Mouse (Mus musculus): ENCODE measurements at regions not wholly inside any gene's neighbourhood (a gene's known extent, or its start where the extent isn't known, plus 50 kb on each side); places are given as distances from the start of the nearest gene placed in this dataset.
"Not testable (repeated sequence)": the region's sequence is repeated elsewhere in the genome, so short reads cannot be mapped to it uniquely, and the experiment has no call there.

- H3K27ac ChIP-seq (ENCODE audit: low read length); ATAC-seq; H3K9me3 ChIP-seq (replicated peaks; ENCODE audit: control insufficient read depth, low read length, poor library complexity, severe bottlenecking); H3K4me1 ChIP-seq (ENCODE audit: control insufficient read depth, insufficient read depth, low read length); H3K27me3 ChIP-seq (ENCODE audit: control insufficient read depth, insufficient read depth, low read depth, low read length); H3K4me3 ChIP-seq (ENCODE audit: low read depth, low read length); H3K9ac ChIP-seq (ENCODE audit: low read depth, low read length); H3K36me3 ChIP-seq (ENCODE audit: control insufficient read depth, insufficient read depth, low read length); H3K4me2 ChIP-seq (ENCODE audit: low read length): not testable (repeated sequence)
- 86% methylated on average over 4 of the region's 4 CpGs for WGBS
Measured at GRCm38 (mm10) chr12:93754505-93754904, 1905.5 kb upstream of the Sel1l start.

- Histone ChIP-seq H3K4me2 (ENCODE audit: low read length) (no peak overlapping the region), H3K4me1 (ENCODE audit: control insufficient read depth, insufficient read depth, low read length) (no peaks in the 10 kb centered on the region), H3K27ac (ENCODE audit: low read length) (no peak overlapping the region), H3K9ac (ENCODE audit: low read depth, low read length) (no peak overlapping the region), H3K36me3 (ENCODE audit: control insufficient read depth, insufficient read depth, low read length) (no peaks in the 10 kb centered on the region), H3K27me3 (ENCODE audit: control insufficient read depth, insufficient read depth, low read depth, low read length) (no peaks in the 10 kb centered on the region), H3K4me3 (ENCODE audit: low read depth, low read length) (no peak overlapping the region), H3K9me3 (replicated peaks; ENCODE audit: control insufficient read depth, low read length, poor library complexity, severe bottlenecking) (no peaks in the 10 kb centered on the region)
- ATAC-seq, result no peak
- WGBS, result 93% methylated on average over 4 of the region's 4 CpGs
Measured at GRCm38 (mm10) chr12:93748300-93748847, 1899.4 kb upstream of the Sel1l start.

GRCm38 (mm10) chr12:93718704-93719497 is 1869.9 kb upstream of the Sel1l start:
- Histone ChIP-seq H3K27me3 (ENCODE audit: control insufficient read depth, insufficient read depth, low read depth, low read length) (no peaks in the 10 kb centered on the region), H3K27ac (ENCODE audit: low read length) (no peak overlapping the region), H3K4me1 (ENCODE audit: control insufficient read depth, insufficient read depth, low read length) (no peaks in the 10 kb centered on the region), H3K9me3 (replicated peaks; ENCODE audit: control insufficient read depth, low read length, poor library complexity, severe bottlenecking) (no peaks in the 10 kb centered on the region), H3K4me2 (ENCODE audit: low read length) (no peak overlapping the region), H3K4me3 (ENCODE audit: low read depth, low read length) (no peak overlapping the region), H3K36me3 (ENCODE audit: control insufficient read depth, insufficient read depth, low read length) (no peaks in the 10 kb centered on the region), H3K9ac (ENCODE audit: low read depth, low read length) (no peak overlapping the region)
- 29% methylated on average over 2 of the region's 2 CpGs for WGBS
- ATAC-seq, result peak; percentile 71; the same call in 1 of the 2 replicates

DNA sequence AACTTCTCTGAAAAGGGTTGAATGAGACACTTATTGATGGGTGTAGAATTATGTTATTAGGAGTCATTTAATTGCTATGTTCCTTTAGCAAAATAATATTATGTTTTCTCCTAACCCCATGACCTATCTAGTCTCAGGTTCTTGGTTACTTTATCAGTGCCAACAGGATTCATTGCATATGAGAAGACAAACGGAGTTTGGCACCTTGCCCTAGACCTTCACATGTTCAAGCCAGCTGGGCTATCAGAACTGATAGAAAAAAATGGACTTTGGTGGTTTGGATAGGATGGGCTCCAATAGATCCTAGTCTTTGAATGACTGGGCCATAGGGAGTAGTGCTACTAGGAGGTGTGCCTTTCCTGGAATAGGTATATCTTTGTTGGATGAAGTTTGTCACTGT is 1857.0 kb upstream of the Sel1l start:
- H3K4me1 ChIP-seq (ENCODE audit: control insufficient read depth, insufficient read depth, low read length), result no peaks in the 10 kb centered on the region
- no peaks in the 10 kb centered on the region for H3K27me3 ChIP-seq (ENCODE audit: control insufficient read depth, insufficient read depth, low read depth, low read length)
- no peak overlapping the region for H3K4me2 ChIP-seq (ENCODE audit: low read length)
- no peaks in the 10 kb centered on the region for H3K36me3 ChIP-seq (ENCODE audit: control insufficient read depth, insufficient read depth, low read length)
- no peak for ATAC-seq
- no peak overlapping the region for H3K27ac ChIP-seq (ENCODE audit: low read length)
- no peak overlapping the region for H3K9ac ChIP-seq (ENCODE audit: low read depth, low read length)
- WGBS, result 78% methylated on average over 1 of the region's 1 CpGs
- H3K9me3 ChIP-seq (replicated peaks; ENCODE audit: control insufficient read depth, low read length, poor library complexity, severe bottlenecking), result no peaks in the 10 kb centered on the region
- H3K4me3 ChIP-seq (ENCODE audit: low read depth, low read length), result no peak overlapping the region

GRCm38 (mm10) chr12:93687196-93687595 is 1838.2 kb upstream of the Sel1l start:
- H3K9ac ChIP-seq (ENCODE audit: low read depth, low read length), result no peak overlapping the region
- no peak for ATAC-seq
- H3K9me3 ChIP-seq (replicated peaks; ENCODE audit: control insufficient read depth, low read length, poor library complexity, severe bottlenecking), result no peaks in the 10 kb centered on the region
- no peaks in the 10 kb centered on the region for H3K36me3 ChIP-seq (ENCODE audit: control insufficient read depth, insufficient read depth, low read length)
- H3K4me2 ChIP-seq (ENCODE audit: low read length), result no peak overlapping the region
- no peaks in the 10 kb centered on the region for H3K4me1 ChIP-seq (ENCODE audit: control insufficient read depth, insufficient read depth, low read length)
- 75% methylated on average over 2 of the region's 2 CpGs for WGBS
- H3K4me3 ChIP-seq (ENCODE audit: low read depth, low read length), result no peak overlapping the region
- no peaks in the 10 kb centered on the region for H3K27me3 ChIP-seq (ENCODE audit: control insufficient read depth, insufficient read depth, low read depth, low read length)
- H3K27ac ChIP-seq (ENCODE audit: low read length), result no peak overlapping the region

GRCm38 (mm10) chr12:93684385-93684784 is 1835.4 kb upstream of the Sel1l start:
- 98% methylated on average over 1 of the region's 1 CpGs for WGBS
- ATAC-seq, result no peak
- H3K4me1 ChIP-seq (ENCODE audit: control insufficient read depth, insufficient read depth, low read length), result no peaks in the 10 kb centered on the region
- no peaks in the 10 kb centered on the region for H3K9me3 ChIP-seq (replicated peaks; ENCODE audit: control insufficient read depth, low read length, poor library complexity, severe bottlenecking)
- H3K27me3 ChIP-seq (ENCODE audit: control insufficient read depth, insufficient read depth, low read depth, low read length), result no peaks in the 10 kb centered on the region
- H3K27ac ChIP-seq (ENCODE audit: low read length), result no peak overlapping the region
- no peak overlapping the region for H3K9ac ChIP-seq (ENCODE audit: low read depth, low read length)
- no peak overlapping the region for H3K4me3 ChIP-seq (ENCODE audit: low read depth, low read length)
- no peaks in the 10 kb centered on the region for H3K36me3 ChIP-seq (ENCODE audit: control insufficient read depth, insufficient read depth, low read length)
- H3K4me2 ChIP-seq (ENCODE audit: low read length), result no peak overlapping the region

GRCm38 (mm10) chr12:93677478-93677877 is 1828.5 kb upstream of the Sel1l start:
- ATAC-seq, result no peak
- WGBS, result 91% methylated on average over 1 of the region's 1 CpGs
- H3K36me3 ChIP-seq (ENCODE audit: control insufficient read depth, insufficient read depth, low read length), result no peaks in the 10 kb centered on the region
- H3K4me3 ChIP-seq (ENCODE audit: low read depth, low read length), result no peak overlapping the region
- H3K4me1 ChIP-seq (ENCODE audit: control insufficient read depth, insufficient read depth, low read length), result no peaks in the 10 kb centered on the region
- no peaks in the 10 kb centered on the region for H3K27me3 ChIP-seq (ENCODE audit: control insufficient read depth, insufficient read depth, low read depth, low read length)
- no peak overlapping the region for H3K9ac ChIP-seq (ENCODE audit: low read depth, low read length)
- H3K4me2 ChIP-seq (ENCODE audit: low read length), result no peak overlapping the region
- no peaks in the 10 kb centered on the region for H3K9me3 ChIP-seq (replicated peaks; ENCODE audit: control insufficient read depth, low read length, poor library complexity, severe bottlenecking)
- no peak overlapping the region for H3K27ac ChIP-seq (ENCODE audit: low read length)

- no peaks in the 10 kb centered on the region for H3K4me1 ChIP-seq (ENCODE audit: control insufficient read depth, insufficient read depth, low read length)
- no peak for ATAC-seq
- no peaks in the 10 kb centered on the region for H3K36me3 ChIP-seq (ENCODE audit: control insufficient read depth, insufficient read depth, low read length)
- no peak overlapping the region for H3K27ac ChIP-seq (ENCODE audit: low read length)
- H3K9me3 ChIP-seq (replicated peaks; ENCODE audit: control insufficient read depth, low read length, poor library complexity, severe bottlenecking), result no peaks in the 10 kb centered on the region
- no peak overlapping the region for H3K9ac ChIP-seq (ENCODE audit: low read depth, low read length)
- no peak overlapping the region for H3K4me2 ChIP-seq (ENCODE audit: low read length)
- no peak overlapping the region for H3K4me3 ChIP-seq (ENCODE audit: low read depth, low read length)
- H3K27me3 ChIP-seq (ENCODE audit: control insufficient read depth, insufficient read depth, low read depth, low read length), result no peaks in the 10 kb centered on the region
Measured at GRCm38 (mm10) chr12:93675032-93675431, 1826.1 kb upstream of the Sel1l start.

DNA sequence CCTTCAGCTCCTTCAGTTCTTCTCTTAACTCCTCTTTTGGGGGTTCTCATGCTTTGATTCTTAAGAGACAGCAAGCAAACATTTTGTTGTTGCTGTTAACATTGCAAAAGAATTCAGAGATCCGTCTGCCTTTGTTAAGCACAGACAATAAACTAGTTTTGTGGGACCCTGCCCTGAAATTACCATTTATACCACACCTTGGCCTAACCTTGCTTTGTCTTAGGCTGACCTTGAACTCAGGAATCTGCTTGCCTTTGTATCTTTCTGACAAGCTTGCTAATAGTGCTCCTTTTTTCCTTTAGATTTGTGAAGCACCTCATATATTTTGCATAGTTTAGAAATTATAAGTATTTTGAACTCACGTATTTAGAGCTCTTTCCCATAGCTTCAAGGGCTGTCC is 1820.3 kb upstream of the Sel1l start:
- H3K4me3 ChIP-seq (ENCODE audit: low read depth, low read length), result no peak overlapping the region
- H3K9me3 ChIP-seq (replicated peaks; ENCODE audit: control insufficient read depth, low read length, poor library complexity, severe bottlenecking), result no peaks in the 10 kb centered on the region
- no peak overlapping the region for H3K27ac ChIP-seq (ENCODE audit: low read length)
- WGBS, result 66% methylated on average over 2 of the region's 2 CpGs
- H3K4me1 ChIP-seq (ENCODE audit: control insufficient read depth, insufficient read depth, low read length), result no peaks in the 10 kb centered on the region
- no peak overlapping the region for H3K9ac ChIP-seq (ENCODE audit: low read depth, low read length)
- H3K36me3 ChIP-seq (ENCODE audit: control insufficient read depth, insufficient read depth, low read length), result no peaks in the 10 kb centered on the region
- H3K4me2 ChIP-seq (ENCODE audit: low read length), result no peak overlapping the region
- ATAC-seq, result no peak
- H3K27me3 ChIP-seq (ENCODE audit: control insufficient read depth, insufficient read depth, low read depth, low read length), result no peaks in the 10 kb centered on the region

All from midbrain, embryonic 16.5 days (tissue).